Mouse (Mus musculus): ENCODE data around the gene Pla2g4a.

DNA sequence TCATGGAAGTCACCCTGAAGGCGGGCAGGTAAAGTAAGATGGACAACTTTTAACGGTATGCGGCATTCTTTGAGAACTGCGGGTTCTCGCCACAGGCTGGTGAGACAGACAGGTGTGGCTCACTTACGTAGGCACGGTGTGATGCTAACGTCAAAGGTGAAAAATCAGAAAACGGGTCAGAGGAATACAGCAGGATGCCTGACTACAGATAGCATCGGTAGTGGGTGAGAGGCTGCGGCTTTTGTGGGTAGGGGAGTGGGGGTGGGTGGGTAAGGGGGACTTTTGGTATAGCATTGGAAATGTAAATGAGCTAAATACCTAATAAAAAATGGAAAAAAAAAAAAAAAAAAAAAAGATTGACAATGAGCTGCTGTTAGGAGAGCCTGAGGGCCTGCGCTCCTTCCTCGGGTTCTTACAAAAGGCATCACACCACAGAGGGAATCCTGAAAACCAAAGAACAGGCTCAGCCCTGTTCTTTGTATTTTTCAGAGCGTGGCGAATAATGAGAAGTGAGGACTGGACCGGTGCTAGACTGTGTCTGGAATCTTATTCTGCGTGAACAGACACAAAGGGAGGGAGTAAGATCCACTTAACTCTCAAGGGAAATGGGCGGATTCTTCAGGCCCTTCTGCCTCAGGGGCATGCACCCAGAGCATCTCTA lies 49.0 kb upstream of the Pla2g4a start:
- TF ChIP-seq CTCF (IDR thresholded peaks at IDR 0.05; ENCODE audit: borderline replicate concordance, extremely low read depth, insufficient read depth, insufficient read length) (no peak), POLR2A (IDR thresholded peaks at IDR 0.05; ENCODE audit: borderline replicate concordance, extremely low read depth, insufficient read depth, insufficient read length, poor library complexity, severe bottlenecking) (no peak)

Measured in brain, embryonic 14.5 days (tissue).